10 mouse cellular contexts compared by ENCODE assay signal in the genomic region with DNA sequence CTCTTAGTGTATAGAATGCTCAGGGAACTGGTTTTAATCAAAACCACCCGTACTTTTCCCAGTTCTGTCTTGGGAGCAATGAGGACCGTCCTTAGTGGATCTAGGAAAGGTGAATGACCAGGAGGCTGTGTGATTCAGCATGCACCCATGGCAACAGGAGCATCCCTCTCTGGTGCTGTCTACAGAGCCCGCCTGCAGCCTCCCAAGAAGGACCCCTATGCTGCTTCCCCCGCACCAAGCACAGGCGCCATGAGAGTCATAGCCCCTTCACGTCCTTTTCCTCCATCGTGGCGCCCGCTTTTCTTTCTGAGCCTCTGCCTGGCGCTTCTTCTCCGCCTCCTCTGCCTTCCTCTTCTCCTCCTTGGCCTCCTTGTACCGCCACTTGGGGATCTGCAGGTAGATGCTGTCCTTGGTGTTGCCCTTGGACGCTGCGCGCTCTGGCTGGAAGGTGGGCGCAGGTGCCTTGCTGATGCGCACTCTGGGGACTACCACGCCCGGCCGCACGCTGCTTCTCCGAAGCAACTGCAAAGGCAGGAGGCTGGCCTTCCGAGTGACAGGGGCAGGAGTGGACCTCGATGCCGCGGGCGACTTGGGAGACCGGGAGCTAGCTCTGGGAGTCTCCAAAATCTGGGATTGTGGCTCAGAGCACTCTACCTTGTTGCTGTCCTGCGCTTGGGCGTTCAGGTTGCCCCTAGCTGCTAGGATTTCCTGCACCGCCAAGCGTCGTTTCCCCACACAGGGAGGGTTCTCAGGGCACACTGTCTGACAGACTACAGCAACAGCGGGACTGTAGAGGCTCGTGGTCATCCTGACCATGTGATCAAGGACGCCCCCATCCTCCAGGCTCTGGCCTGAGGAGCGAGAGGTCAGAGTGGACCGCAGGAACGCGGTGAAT.
DNase-seq lines count a peak whose midpoint lies in the region; ATAC-seq and TF ChIP-seq lines count a peak whose summit lies in the region.
"Had no signal": no experiment of that assay in that cellular context is flagged by ENCODE, and none has a peak within 500 bp of the region (broad histone marks: within the 10 kb centered on the region; RNA-seq: fewer than 3 reads in every experiment).

No protein-coding gene starts in this region.

- no peaks in the 10 kb centered on the region for H3K36me3 ChIP-seq in kidney, embryonic 14.5 days (ENCODE audit: control insufficient read depth, insufficient read depth, low read length)
- H3K36me3 ChIP-seq in embryonic facial prominence, embryonic 10.5 days (replicated peaks) = no peaks in the 10 kb centered on the region
- H3K36me3 ChIP-seq in hindbrain, embryonic 14.5 days (replicated peaks; ENCODE audit: control insufficient read depth, insufficient read depth) = no peaks in the 10 kb centered on the region
- H3K36me3 ChIP-seq in midbrain, postnatal 0 days (ENCODE audit: insufficient read depth, low read length) = no peaks in the 10 kb centered on the region

- H3K4me1 ChIP-seq in kidney, embryonic 14.5 days (ENCODE audit: control insufficient read depth, insufficient read depth, low read length) = peaks cover 20% of the 10 kb centered on the region; the same call in 1 of the 2 replicates
- H3K4me1 ChIP-seq in embryonic facial prominence, embryonic 10.5 days = peaks cover 38% of the 10 kb centered on the region
- H3K4me1 ChIP-seq in hindbrain, embryonic 14.5 days (replicated peaks; ENCODE audit: control insufficient read depth, insufficient read depth, low read length) = peaks cover 12% of the 10 kb centered on the region; the same call in 1 of the 2 replicates
- H3K4me1 ChIP-seq in midbrain, postnatal 0 days (ENCODE audit: insufficient read depth, low read length) = peaks cover 8% of the 10 kb centered on the region; the same call in 1 of the 2 replicates

- H3K27ac ChIP-seq in kidney, embryonic 14.5 days (ENCODE audit: low read depth, low read length) = no peak overlapping the region
- H3K27ac ChIP-seq in embryonic facial prominence, embryonic 10.5 days (replicated peaks) = no peak overlapping the region
- no peak overlapping the region for H3K27ac ChIP-seq in hindbrain, embryonic 14.5 days
- no peak overlapping the region for H3K27ac ChIP-seq in midbrain, postnatal 0 days (ENCODE audit: low read depth, low read length)
- H3K27ac ChIP-seq in gastrocnemius, adult 2 months = no peak overlapping the region

- peak overlapping the region; percentile 15; the same call in 1 of the 2 replicates for H3K4me3 ChIP-seq in kidney, embryonic 14.5 days (ENCODE audit: low read length)
- peak overlapping the region; percentile 51 for H3K4me3 ChIP-seq in embryonic facial prominence, embryonic 10.5 days
- peak overlapping the region; percentile 32 for H3K4me3 ChIP-seq in hindbrain, embryonic 14.5 days (replicated peaks; ENCODE audit: low read length)
- peak overlapping the region; percentile 41 for H3K4me3 ChIP-seq in midbrain, postnatal 0 days (ENCODE audit: low read depth, low read length)
- no peak overlapping the region for H3K4me3 ChIP-seq in gastrocnemius, adult 2 months

- no peaks in the 10 kb centered on the region for H3K9me3 ChIP-seq in kidney, embryonic 14.5 days (ENCODE audit: control insufficient read depth, low read length)
- H3K9me3 ChIP-seq in embryonic facial prominence, embryonic 10.5 days = no peaks in the 10 kb centered on the region
- H3K9me3 ChIP-seq in hindbrain, embryonic 14.5 days (ENCODE audit: control insufficient read depth, low read length) = no peaks in the 10 kb centered on the region
- H3K9me3 ChIP-seq in midbrain, postnatal 0 days (ENCODE audit: low read length) = no peaks in the 10 kb centered on the region

- no peak overlapping the region for H3K9ac ChIP-seq in kidney, embryonic 14.5 days (ENCODE audit: low read depth, low read length)
- H3K9ac ChIP-seq in hindbrain, embryonic 14.5 days = peak overlapping the region; percentile 51
- H3K9ac ChIP-seq in midbrain, postnatal 0 days (replicated peaks; ENCODE audit: low read length, poor library complexity, severe bottlenecking) = peak overlapping the region; percentile 59

- no peak for DNase-seq in kidney, postnatal 10 days
- DNase-seq in embryonic facial prominence, embryonic 10.5 days (ENCODE audit: low spot score) = peak; percentile 44
- DNase-seq in hindbrain, embryonic 14.5 days (ENCODE audit: low spot score) = no peak
- no peak for DNase-seq in midbrain, postnatal 0 days (ENCODE audit: low spot score)
- no peak for DNase-seq in gastrocnemius, adult 2 months
- no peak for DNase-seq in frontal cortex, postnatal 36 days (ENCODE audit: low spot score in 2 of 2)
- no peak for DNase-seq in T-cell, adult 2 months (ENCODE audit: low spot score)
- DNase-seq: adrenal gland, postnatal 25 days had no signal

- intact Hi-C loops in gastrocnemius, adult 2 months (cut with DNase I) = no loop called here

- peaks cover 28% of the 10 kb centered on the region for H3K27me3 ChIP-seq in kidney, embryonic 14.5 days (ENCODE audit: control insufficient read depth, insufficient read depth, low read length)
- peaks cover 56% of the 10 kb centered on the region for H3K27me3 ChIP-seq in embryonic facial prominence, embryonic 10.5 days (replicated peaks; ENCODE audit: low read depth, poor library complexity, severe bottlenecking)
- peaks cover 21% of the 10 kb centered on the region for H3K27me3 ChIP-seq in hindbrain, embryonic 14.5 days (ENCODE audit: control insufficient read depth, insufficient read depth, low read length)
- H3K27me3 ChIP-seq in midbrain, postnatal 0 days (ENCODE audit: insufficient read depth, low read length) = no peaks in the 10 kb centered on the region
- H3K27me3 ChIP-seq: CH12.LX had no signal

- no peak for TF ChIP-seq CTCF in midbrain, postnatal 0 days (IDR thresholded peaks at IDR 0.05)
- TF ChIP-seq CTCF in gastrocnemius, adult 2 months (IDR thresholded peaks at IDR 0.05) = no peak

- WGBS in kidney, embryonic 14.5 days = 10% methylated on average over 40 of the region's 40 CpGs
- WGBS in embryonic facial prominence, embryonic 10.5 days = 5% methylated on average over 40 of the region's 40 CpGs
- WGBS in hindbrain, embryonic 14.5 days = 9% methylated on average over 40 of the region's 40 CpGs
- WGBS in midbrain, postnatal 0 days = 8% methylated on average over 40 of the region's 40 CpGs

- H3K4me2 ChIP-seq in kidney, embryonic 14.5 days (replicated peaks; ENCODE audit: low read depth, low read length) = peak overlapping the region; percentile 41
- peak overlapping the region; percentile 66 for H3K4me2 ChIP-seq in hindbrain, embryonic 14.5 days (replicated peaks)
- peak overlapping the region; percentile 74 for H3K4me2 ChIP-seq in midbrain, postnatal 0 days (ENCODE audit: low read depth, low read length, poor library complexity, severe bottlenecking)

- no peak; the same call in 1 of the 2 replicates for ATAC-seq in kidney, embryonic 14.5 days (ENCODE audit: low FRiP score, low TSS enrichment)
- ATAC-seq in hindbrain, embryonic 14.5 days (ENCODE audit: low FRiP score) = peak; percentile 35; the same call in 1 of the 2 replicates
- ATAC-seq in midbrain, postnatal 0 days (ENCODE audit: low FRiP score) = 0 out of 2 replicates have a peak, but pooled peaks have one; percentile 20
